Mouse (Mus musculus): ENCODE data around the gene Kdm2a.

DNA sequence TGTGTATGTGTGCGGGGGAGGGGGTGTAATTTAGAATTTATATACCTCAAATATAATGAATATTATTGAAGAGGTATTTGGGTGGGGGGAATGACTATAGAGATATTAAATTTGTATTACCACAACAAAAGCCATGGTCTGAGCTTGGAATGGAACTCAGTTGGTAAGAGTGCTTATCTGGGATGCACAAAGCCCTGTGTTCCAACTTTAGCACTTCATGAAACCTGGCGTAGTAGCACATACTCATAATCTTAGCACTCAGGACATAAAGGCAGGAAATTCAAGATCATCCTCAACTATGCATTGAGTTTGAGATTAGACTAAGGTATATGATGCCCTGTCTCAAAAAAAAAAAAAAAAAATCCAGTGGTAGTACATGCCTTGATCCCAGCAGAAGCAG is 6.8 kb upstream of the Kdm2a start:
- no peak for TF ChIP-seq E2F4 (IDR thresholded peaks at IDR 0.05; ENCODE audit: insufficient replicate concordance, low read depth, low read length)
- TF ChIP-seq CHD2 (IDR thresholded peaks at IDR 0.05; ENCODE audit: low read length) = no peak
- no peak for TF ChIP-seq POLR2A (IDR thresholded peaks at IDR 0.05; ENCODE audit: low read depth, low read length)
- no peak for TF ChIP-seq CTCF (conservative IDR thresholded peaks at IDR 0.05 in 1 of 2, IDR thresholded peaks at IDR 0.05 in 1 of 2; ENCODE audit: low read depth in 2 of 2, low read length in 2 of 2)
- no peak for TF ChIP-seq EP300 (IDR thresholded peaks at IDR 0.05; ENCODE audit: low read length)
- no peak for TF ChIP-seq KAT2A (IDR thresholded peaks at IDR 0.05; ENCODE audit: insufficient replicate concordance, low read length)
- no peak for TF ChIP-seq MAX (IDR thresholded peaks at IDR 0.05; ENCODE audit: low read length)
- no peak for TF ChIP-seq SIN3A (IDR thresholded peaks at IDR 0.05; ENCODE audit: low read length)
